Mouse (Mus musculus): Measurements from ENCODE around the gene Ctr9.

The Ctr9 gene

DNA sequence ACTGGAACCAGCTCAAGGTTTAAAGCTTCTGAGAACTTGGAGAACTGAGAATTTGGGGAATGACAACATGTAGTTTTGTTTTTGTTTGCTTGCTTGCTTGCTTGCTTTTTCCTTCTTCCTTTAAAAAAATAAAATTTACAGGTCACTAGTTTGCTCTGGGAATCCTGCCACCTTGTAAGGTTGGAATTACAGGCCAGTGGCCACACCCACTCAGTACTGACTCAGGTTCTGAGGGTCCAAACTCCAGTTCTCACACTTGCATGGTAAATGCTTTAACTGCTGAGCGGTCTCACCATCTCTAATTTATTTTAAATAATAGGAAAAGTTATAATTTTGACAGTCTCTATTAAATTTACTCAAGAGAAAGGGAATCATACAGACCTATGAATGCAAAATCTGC is 69.4 kb downstream of the Ctr9 start:
- DNase-seq (ENCODE audit: low read depth): no peak
